Mouse (Mus musculus): ENCODE measurements at regions not wholly inside any gene's neighbourhood (a gene's known extent, or its start where the extent isn't known, plus 50 kb on each side); places are given as distances from the start of the nearest gene placed in this dataset.

DNA sequence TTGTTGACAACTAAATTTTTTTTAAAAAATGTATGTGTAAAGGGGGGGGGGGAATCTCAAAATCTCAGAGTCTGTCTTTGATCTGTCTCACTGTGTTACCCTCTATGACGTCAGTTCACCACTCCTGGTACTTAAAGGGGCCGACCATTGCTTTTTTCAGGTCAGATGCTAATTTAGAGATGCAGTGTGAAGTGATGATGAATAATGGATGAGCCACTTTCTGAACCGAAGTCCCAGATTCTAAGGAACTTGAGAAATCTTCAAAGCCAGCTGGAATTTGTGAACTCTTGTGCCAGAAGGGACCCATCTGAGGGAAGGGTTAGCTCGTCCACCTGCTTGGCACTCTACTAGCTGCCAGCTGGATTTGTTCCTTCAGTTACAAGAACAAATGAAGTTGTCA is 271.1 kb upstream of the Nectin3 start:
- TF ChIP-seq CTCF (conservative IDR thresholded peaks at IDR 0.05; ENCODE audit: insufficient read depth, insufficient read length, low read depth, low read length) (no peak), POLR2A (IDR thresholded peaks at IDR 0.05; ENCODE audit: low read depth, low read length) (no peak)
